Mouse (Mus musculus): ENCODE results near the gene BC030870. TPM values are rescaled to one million over a fixed set of nuclear protein-coding genes. Genes with fewer than 3 reads are reported as not detected.

The BC030870 gene
- polyA plus RNA-seq, 1 experiment from 2014 or later, result 3.0 TPM

DNA sequence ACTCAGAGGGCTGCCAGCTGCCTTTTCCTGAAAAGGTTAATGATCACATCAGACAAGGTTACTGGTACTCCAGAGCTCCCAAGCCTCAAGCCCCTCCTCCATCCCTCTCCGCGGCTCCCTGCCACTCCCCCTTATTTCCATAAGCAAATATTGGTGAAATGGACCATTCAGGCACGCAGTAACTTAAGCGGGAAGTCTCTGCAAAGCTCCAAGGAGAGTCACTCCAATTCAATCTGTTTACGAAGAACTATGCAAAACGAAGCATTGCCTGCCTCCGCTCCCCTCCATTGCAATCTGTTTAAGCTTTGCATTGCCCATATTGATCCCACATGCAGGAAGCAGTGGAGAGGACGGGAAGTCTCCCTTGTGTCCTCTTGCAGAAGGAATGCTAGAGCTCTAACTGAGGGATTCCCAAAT lies 92.2 kb downstream of the BC030870 start, which contains the start of gene Apela:
Gene Apela, minus strand, starts transcription at position 220 of the 417 bp plus-strand sequence.
- H3K27me3 ChIP-seq, result no peaks in the 10 kb centered on the region
- under 1% methylated on average over 8 of the region's 8 CpGs for WGBS
- peak within 1 kb of the TSS; percentile 63 for H3K4me2 ChIP-seq
- H3K9ac ChIP-seq, result peak within 1 kb of the TSS; percentile 27; the same call in 1 of the 2 replicates
- H3K27ac ChIP-seq, result no peak within 1 kb of the TSS
- peaks cover 9% of the 10 kb centered on the region; the same call in 1 of the 2 replicates for H3K4me1 ChIP-seq
- ATAC-seq (ENCODE audit: borderline replicate concordance, extremely low read depth, low FRiP score, low TSS enrichment), result peak; percentile 83; the same call in 1 of the 2 replicates
- H3K9me3 ChIP-seq, result no peaks in the 10 kb centered on the region
- H3K36me3 ChIP-seq, result no peaks in the 10 kb centered on the region
- H3K4me3 ChIP-seq, result peak within 1 kb of the TSS; percentile 32

Small RNAs within 50 kb of the gene (microRNA-seq; reads per million reads assigned to microRNA genes)
- not detected for gene Gm24333

Other genes with a start within 250 kb of the BC030870 start
- gene Tmem192, start 182.4 kb downstream of the BC030870 start, polyA plus RNA-seq (2015; fragmentation: Nextera tagmentation; extraction: Ambion mirVana), result 27.2 and 27.6 TPM in 2 replicates
- not detected in 2 replicates for gene Trim75, start 141.7 kb downstream of the BC030870 start, polyA plus RNA-seq (2015; fragmentation: Nextera tagmentation; extraction: Ambion mirVana)
- gene Trim61, start 111.0 kb downstream of the BC030870 start, polyA plus RNA-seq (2015; fragmentation: Nextera tagmentation; extraction: Ambion mirVana), result not detected in 2 replicates
- gene Trim60, start 111.0 kb downstream of the BC030870 start, polyA plus RNA-seq (2015; fragmentation: Nextera tagmentation; extraction: Ambion mirVana), result not detected in 2 replicates
- 0.90 and 1.3 TPM in 2 replicates for gene Apela, start 92.2 kb downstream of the BC030870 start, polyA plus RNA-seq (2015; fragmentation: Nextera tagmentation; extraction: Ambion mirVana)
- not detected in 2 replicates for gene Gm10663, start 54.5 kb downstream of the BC030870 start, polyA plus RNA-seq (2015; fragmentation: Nextera tagmentation; extraction: Ambion mirVana)